Mouse (Mus musculus): ENCODE measurements around the gene Nfe2l1. TPM values are rescaled to one million over a fixed set of nuclear protein-coding genes. Genes with fewer than 3 reads are reported as not detected.
A peak's percentile ranks its signal among the peaks of the same experiment; 100 is the strongest.
"Not testable (repeated sequence)": the region's sequence is repeated elsewhere in the genome, so short reads cannot be mapped to it uniquely, and the experiment has no call there.

The Nfe2l1 gene
- total RNA-seq, 1 experiment from 2014 or later, result 43.3 TPM

- no peak for ATAC-seq (replicated peaks; ENCODE audit: low read depth, poor library complexity, severe bottlenecking)
Measured at GRCm38 (mm10) chr11:96822675-96823470, 6.9 kb downstream of the Nfe2l1 start.

GRCm38 (mm10) chr11:96821956-96822355 lies 7.8 kb downstream of the Nfe2l1 start:
- ATAC-seq (replicated peaks; ENCODE audit: low read depth, poor library complexity, severe bottlenecking), result no peak

- no peak for ATAC-seq (replicated peaks; ENCODE audit: low read depth, poor library complexity, severe bottlenecking)
Measured at GRCm38 (mm10) chr11:96818128-96818710, 11.5 kb downstream of the Nfe2l1 start.

GRCm38 (mm10) chr11:96816979-96817378 lies 12.8 kb downstream of the Nfe2l1 start:
- no peak for ATAC-seq (replicated peaks; ENCODE audit: low read depth, poor library complexity, severe bottlenecking)

- ATAC-seq (replicated peaks; ENCODE audit: low read depth, poor library complexity, severe bottlenecking), result no peak
Measured at GRCm38 (mm10) chr11:96816494-96816893, 13.3 kb downstream of the Nfe2l1 start.

- no peak for ATAC-seq (replicated peaks; ENCODE audit: low read depth, poor library complexity, severe bottlenecking)
Measured at GRCm38 (mm10) chr11:96815895-96816294, 13.9 kb downstream of the Nfe2l1 start.

GRCm38 (mm10) chr11:96814443-96814842 lies 15.3 kb downstream of the Nfe2l1 start:
- ATAC-seq (replicated peaks; ENCODE audit: low read depth, poor library complexity, severe bottlenecking), result no peak

- no peak for ATAC-seq (replicated peaks; ENCODE audit: low read depth, poor library complexity, severe bottlenecking)
Measured at GRCm38 (mm10) chr11:96813920-96814319, 15.8 kb downstream of the Nfe2l1 start.

GRCm38 (mm10) chr11:96813455-96813854 lies 16.3 kb downstream of the Nfe2l1 start:
- ATAC-seq (replicated peaks; ENCODE audit: low read depth, poor library complexity, severe bottlenecking), result no peak

- ATAC-seq (replicated peaks; ENCODE audit: low read depth, poor library complexity, severe bottlenecking), result not testable (repeated sequence)
Measured at GRCm38 (mm10) chr11:96811188-96811587, 18.6 kb downstream of the Nfe2l1 start.

- ATAC-seq (replicated peaks; ENCODE audit: low read depth, poor library complexity, severe bottlenecking), result no peak
Measured at GRCm38 (mm10) chr11:96809562-96810235, 20.1 kb downstream of the Nfe2l1 start.

GRCm38 (mm10) chr11:96808066-96808465 lies 21.7 kb downstream of the Nfe2l1 start:
- 0 out of 2 replicates have a peak, but pooled peaks have one; percentile 52 for ATAC-seq (replicated peaks; ENCODE audit: low read depth, poor library complexity, severe bottlenecking)

- ATAC-seq (replicated peaks; ENCODE audit: low read depth, poor library complexity, severe bottlenecking), result no peak
Measured at GRCm38 (mm10) chr11:96805606-96806005, 24.2 kb downstream of the Nfe2l1 start.

GRCm38 (mm10) chr11:96799511-96799910 lies 30.3 kb downstream of the Nfe2l1 start:
- ATAC-seq (replicated peaks; ENCODE audit: low read depth, poor library complexity, severe bottlenecking), result no peak

- peak; percentile 42 for ATAC-seq (replicated peaks; ENCODE audit: low read depth, poor library complexity, severe bottlenecking)
Measured at GRCm38 (mm10) chr11:96796586-96796985, 33.2 kb downstream of the Nfe2l1 start.

GRCm38 (mm10) chr11:96796081-96796480 lies 33.7 kb downstream of the Nfe2l1 start:
- no peak for ATAC-seq (replicated peaks; ENCODE audit: low read depth, poor library complexity, severe bottlenecking)

GRCm38 (mm10) chr11:96795491-96795890 lies 34.3 kb downstream of the Nfe2l1 start:
- ATAC-seq (replicated peaks; ENCODE audit: low read depth, poor library complexity, severe bottlenecking), result no peak

- ATAC-seq (replicated peaks; ENCODE audit: low read depth, poor library complexity, severe bottlenecking), result no peak
Measured at GRCm38 (mm10) chr11:96790681-96791080, 39.1 kb downstream of the Nfe2l1 start.

GRCm38 (mm10) chr11:96789990-96790389 lies 39.8 kb downstream of the Nfe2l1 start:
- no peak for ATAC-seq (replicated peaks; ENCODE audit: low read depth, poor library complexity, severe bottlenecking)

GRCm38 (mm10) chr11:96788871-96789795 lies 40.6 kb downstream of the Nfe2l1 start, which contains the start of gene Cbx1:
Cbx1 (plus strand) TSS chr11:96789127.
- ATAC-seq (replicated peaks; ENCODE audit: low read depth, poor library complexity, severe bottlenecking), result peak; percentile 87
